Mouse (Mus musculus) CD8-positive naive resting alpha-beta T cell, adult 2 months (primary cell): Measurements from ENCODE around the gene C1ql2.

ENCODE experiments used
- DNase-seq, 2 experiments: peaks; one replicate each; pipeline ENCODE4 v3.0.0; 2022; ENCODE audit warnings: low read depth in 2 of 2, low spot score in 2 of 2

C1ql2 gene

GRCm38 (mm10) chr1:120385029-120385571 lies 44.7 kb downstream of the C1ql2 start:
- DNase-seq = no peak

- no peak for DNase-seq
Observed at GRCm38 (mm10) chr1:120389734-120390133, 49.4 kb downstream of the C1ql2 start.

DNA sequence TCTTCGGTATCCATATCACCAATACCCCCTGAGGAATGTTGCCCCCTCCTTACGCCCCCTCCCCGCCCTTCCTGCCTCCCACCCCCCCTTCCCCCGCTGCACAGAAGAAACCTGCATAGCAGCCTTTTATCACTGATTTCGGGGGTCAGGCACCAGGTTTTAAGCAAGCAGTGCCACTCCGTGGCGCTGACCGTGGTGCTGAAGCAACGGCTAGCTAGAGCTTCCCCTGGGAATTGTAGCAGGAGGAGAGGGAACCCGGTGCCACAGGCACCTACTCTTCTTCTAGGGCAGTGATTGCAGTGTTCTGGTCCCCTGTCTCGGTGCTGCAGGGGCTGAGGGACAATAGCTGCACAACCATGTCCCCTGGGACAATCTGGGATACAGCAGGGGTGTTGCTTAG lies 50.0 kb downstream of the C1ql2 start:
- DNase-seq = no peak
